ENCODE assay signal across 12 mouse cellular contexts in genomic region chr7:136008486-136008885, GRCm38 (mm10).
A peak's percentile ranks its signal among the peaks of the same experiment; 100 is the strongest.
DNase-seq lines count a peak whose midpoint lies in the region; ATAC-seq lines count a peak whose summit lies in the region.
"Had no signal": no experiment of that assay in that cellular context is flagged by ENCODE, and none has a peak within 500 bp of the region (broad histone marks: within the 10 kb centered on the region; RNA-seq: fewer than 3 reads in every experiment).

No protein-coding gene starts in this region.

- H3K27ac ChIP-seq in embryonic facial prominence, embryonic 15.5 days (replicated peaks) = no peak overlapping the region
- no peak overlapping the region for H3K27ac ChIP-seq in hindbrain, embryonic 16.5 days (ENCODE audit: low read depth, low read length)
- no peak overlapping the region for H3K27ac ChIP-seq in midbrain, embryonic 16.5 days (ENCODE audit: low read length)
- H3K27ac ChIP-seq: liver, embryonic 12.5 days had no signal

- H3K27me3 ChIP-seq in embryonic facial prominence, embryonic 15.5 days = peaks cover 18% of the 10 kb centered on the region
- peaks cover 2% of the 10 kb centered on the region; the same call in 1 of the 2 replicates for H3K27me3 ChIP-seq in hindbrain, embryonic 16.5 days (replicated peaks; ENCODE audit: control insufficient read depth, insufficient read depth, low read length)
- no peaks in the 10 kb centered on the region for H3K27me3 ChIP-seq in midbrain, embryonic 16.5 days (ENCODE audit: control insufficient read depth, insufficient read depth, low read depth, low read length)

- WGBS in embryonic facial prominence, embryonic 15.5 days = 35% methylated on average over 6 of the region's 6 CpGs
- 33% methylated on average over 6 of the region's 6 CpGs for WGBS in hindbrain, embryonic 16.5 days
- WGBS in midbrain, embryonic 16.5 days = 42% methylated on average over 6 of the region's 6 CpGs

- ATAC-seq in embryonic facial prominence, embryonic 15.5 days (ENCODE audit: insufficient number of reproducible peaks, low FRiP score, low TSS enrichment, low read depth) = no peak
- no peak for ATAC-seq in hindbrain, embryonic 16.5 days
- ATAC-seq in midbrain, embryonic 16.5 days = no peak
- ATAC-seq in frontal cortex, adult (ENCODE audit: low TSS enrichment) = no peak
- ATAC-seq: liver, embryonic 12.5 days had no signal

- H3K9me3 ChIP-seq in embryonic facial prominence, embryonic 15.5 days (replicated peaks) = no peaks in the 10 kb centered on the region
- no peaks in the 10 kb centered on the region; the same call in 1 of the 2 replicates for H3K9me3 ChIP-seq in hindbrain, embryonic 16.5 days (ENCODE audit: control insufficient read depth, low read length)
- no peaks in the 10 kb centered on the region for H3K9me3 ChIP-seq in midbrain, embryonic 16.5 days (replicated peaks; ENCODE audit: control insufficient read depth, low read length, poor library complexity, severe bottlenecking)
- H3K9me3 ChIP-seq: liver, embryonic 12.5 days had no signal

- DNase-seq in kidney, adult 18-20 months = peak; percentile 11
- no peak for DNase-seq in kidney, adult 11 months
- DNase-seq in B cell, adult 2 months = no peak
- DNase-seq in thymus, adult 18-20 months = no peak
- DNase-seq: adrenal gland, adult 2 months; cerebellum, adult 8-10 months had no signal

- peaks cover 10% of the 10 kb centered on the region for H3K4me1 ChIP-seq in embryonic facial prominence, embryonic 15.5 days
- H3K4me1 ChIP-seq in hindbrain, embryonic 16.5 days (ENCODE audit: control insufficient read depth, insufficient read depth, low read depth, low read length) = peaks cover 14% of the 10 kb centered on the region
- peaks cover 7% of the 10 kb centered on the region; the same call in 1 of the 2 replicates for H3K4me1 ChIP-seq in midbrain, embryonic 16.5 days (ENCODE audit: control insufficient read depth, insufficient read depth, low read length)
- H3K4me1 ChIP-seq: liver, embryonic 12.5 days had no signal

- peak overlapping the region; percentile 31 for H3K4me2 ChIP-seq in embryonic facial prominence, embryonic 15.5 days (replicated peaks)
- peak overlapping the region; percentile 30 for H3K4me2 ChIP-seq in hindbrain, embryonic 16.5 days (ENCODE audit: low read length)
- peak overlapping the region; percentile 42 for H3K4me2 ChIP-seq in midbrain, embryonic 16.5 days (ENCODE audit: low read length)
- H3K4me2 ChIP-seq: liver, embryonic 12.5 days had no signal

- H3K9ac ChIP-seq in embryonic facial prominence, embryonic 15.5 days = no peak overlapping the region
- peak overlapping the region; percentile 17 for H3K9ac ChIP-seq in hindbrain, embryonic 16.5 days (ENCODE audit: low read depth, low read length)
- H3K9ac ChIP-seq in midbrain, embryonic 16.5 days (ENCODE audit: low read depth, low read length) = no peak overlapping the region
- H3K9ac ChIP-seq: liver, embryonic 12.5 days had no signal

- H3K4me3 ChIP-seq in embryonic facial prominence, embryonic 15.5 days (replicated peaks) = no peak overlapping the region
- no peak overlapping the region for H3K4me3 ChIP-seq in hindbrain, embryonic 16.5 days (ENCODE audit: low read length)
- no peak overlapping the region for H3K4me3 ChIP-seq in midbrain, embryonic 16.5 days (ENCODE audit: low read depth, low read length)
- H3K4me3 ChIP-seq: erythroblast, embryonic 14.5 days; liver, embryonic 12.5 days had no signal

- no peaks in the 10 kb centered on the region for H3K36me3 ChIP-seq in embryonic facial prominence, embryonic 15.5 days
- H3K36me3 ChIP-seq in hindbrain, embryonic 16.5 days (ENCODE audit: control insufficient read depth, insufficient read depth, low read length) = no peaks in the 10 kb centered on the region
- H3K36me3 ChIP-seq in midbrain, embryonic 16.5 days (ENCODE audit: control insufficient read depth, insufficient read depth, low read length) = no peaks in the 10 kb centered on the region
- H3K36me3 ChIP-seq: liver, embryonic 12.5 days had no signal
